8 mouse cellular contexts compared by ENCODE assay signal in genomic region chr7:70357516-70358019, GRCm38 (mm10). TPM values are rescaled to one million over a fixed set of nuclear protein-coding genes. Genes with fewer than 3 reads are reported as not detected.
DNase-seq lines count a peak whose midpoint lies in the region; ATAC-seq and TF ChIP-seq lines count a peak whose summit lies in the region.
"Had no signal": no experiment of that assay in that cellular context is flagged by ENCODE, and none has a peak within 500 bp of the region (broad histone marks: within the 10 kb centered on the region; RNA-seq: fewer than 3 reads in every experiment).

No protein-coding gene starts in this region.

- no peak for DNase-seq in lung, postnatal 10 days
- DNase-seq in thymus, postnatal 25 days, result no peak
- no peak for DNase-seq in layer of hippocampus, adult 18-20 months (ENCODE audit: low spot score in 2 of 2)

- peak overlapping the region; percentile 100 for H3K27ac ChIP-seq in lung, embryonic 15.5 days
- H3K27ac ChIP-seq in embryonic fibroblast, embryonic 13.5 days (ENCODE audit: insufficient read depth, low read length), result 0 out of 2 replicates have a peak overlapping the region, but pooled peaks have one; percentile 96
- no peak overlapping the region for H3K27ac ChIP-seq in intestine, embryonic 16.5 days (ENCODE audit: low read length)
- H3K27ac ChIP-seq in neural tube, embryonic 13.5 days (replicated peaks), result peak overlapping the region; percentile 100
- H3K27ac ChIP-seq: macrophage had no signal

- peak overlapping the region; percentile 99 for H3K9ac ChIP-seq in lung, embryonic 15.5 days
- peak overlapping the region; percentile 96 for H3K9ac ChIP-seq in intestine, embryonic 16.5 days (ENCODE audit: low read depth, low read length)
- peak overlapping the region; percentile 96 for H3K9ac ChIP-seq in neural tube, embryonic 13.5 days

- H3K9me3 ChIP-seq in lung, embryonic 15.5 days, result no peaks in the 10 kb centered on the region
- no peaks in the 10 kb centered on the region for H3K9me3 ChIP-seq in intestine, embryonic 16.5 days (ENCODE audit: control insufficient read depth, low read length)
- H3K9me3 ChIP-seq in neural tube, embryonic 13.5 days, result no peaks in the 10 kb centered on the region

- WGBS in lung, embryonic 15.5 days, result 2% methylated on average over 17 of the region's 17 CpGs
- WGBS in intestine, embryonic 16.5 days, result 15% methylated on average over 17 of the region's 17 CpGs
- WGBS in neural tube, embryonic 13.5 days, result 2% methylated on average over 17 of the region's 17 CpGs

- ATAC-seq in lung, embryonic 15.5 days (ENCODE audit: borderline replicate concordance, extremely low read depth, low FRiP score, low TSS enrichment), result no peak
- ATAC-seq in intestine, embryonic 16.5 days, result no peak
- ATAC-seq in neural tube, embryonic 13.5 days (ENCODE audit: low read depth), result no peak

- H3K27me3 ChIP-seq in lung, embryonic 15.5 days, result no peaks in the 10 kb centered on the region
- no peaks in the 10 kb centered on the region for H3K27me3 ChIP-seq in intestine, embryonic 16.5 days (replicated peaks; ENCODE audit: control insufficient read depth, insufficient read depth, low read length)
- no peaks in the 10 kb centered on the region for H3K27me3 ChIP-seq in neural tube, embryonic 13.5 days

- H3K4me2 ChIP-seq in lung, embryonic 15.5 days, result peak overlapping the region; percentile 70
- peak overlapping the region; percentile 87 for H3K4me2 ChIP-seq in intestine, embryonic 16.5 days (ENCODE audit: low read depth, low read length)
- peak overlapping the region; percentile 90 for H3K4me2 ChIP-seq in neural tube, embryonic 13.5 days

- H3K4me3 ChIP-seq in lung, embryonic 15.5 days, result peak overlapping the region; percentile 80
- peak overlapping the region; percentile 74 for H3K4me3 ChIP-seq in embryonic fibroblast, embryonic 13.5 days (ENCODE audit: insufficient read depth, low read length)
- H3K4me3 ChIP-seq in intestine, embryonic 16.5 days (ENCODE audit: low read length), result peak overlapping the region; percentile 79
- H3K4me3 ChIP-seq in neural tube, embryonic 13.5 days, result peak overlapping the region; percentile 92

- TF ChIP-seq POLR2A in embryonic fibroblast, embryonic 13.5 days (IDR thresholded peaks at IDR 0.05; ENCODE audit: low read depth, low read length), result no peak

- H3K4me1 ChIP-seq in lung, embryonic 15.5 days, result peaks cover 23% of the 10 kb centered on the region; the same call in 1 of the 2 replicates
- H3K4me1 ChIP-seq in embryonic fibroblast, embryonic 13.5 days (ENCODE audit: control insufficient read depth, insufficient read depth, low read length), result peaks cover 2% of the 10 kb centered on the region; the same call in 1 of the 2 replicates
- H3K4me1 ChIP-seq in intestine, embryonic 16.5 days (ENCODE audit: control insufficient read depth, insufficient read depth, low read length), result peaks cover 28% of the 10 kb centered on the region
- H3K4me1 ChIP-seq in neural tube, embryonic 13.5 days (replicated peaks), result peaks cover 52% of the 10 kb centered on the region

- H3K36me3 ChIP-seq in lung, embryonic 15.5 days, result peaks cover 14% of the 10 kb centered on the region; the same call in 1 of the 2 replicates
- no peaks in the 10 kb centered on the region for H3K36me3 ChIP-seq in intestine, embryonic 16.5 days (ENCODE audit: control insufficient read depth, insufficient read depth, low read length)
- peaks cover 19% of the 10 kb centered on the region; the same call in 1 of the 2 replicates for H3K36me3 ChIP-seq in neural tube, embryonic 13.5 days

- no peak for TF ChIP-seq CTCF in embryonic fibroblast, embryonic 13.5 days (IDR thresholded peaks at IDR 0.05; ENCODE audit: borderline replicate concordance, insufficient read depth, low read length)

RNA-seq across cellular contexts. Expression of gene Nr2f2, which starts 9.0 kb away (rescaled TPM):
- 107 and 108 TPM in 2 replicates for polyA plus RNA-seq in lung, embryonic 15.5 days (2015; fragmentation: Nextera tagmentation; extraction: Ambion mirVana)
- 47.0 and 54.4 TPM in 2 replicates for polyA plus RNA-seq in embryonic fibroblast, embryonic 13.5 days (2011; ENCODE audit: insufficient read length, low read depth, missing spikeins)
- polyA plus RNA-seq in intestine, embryonic 16.5 days (2015; fragmentation: Nextera tagmentation; extraction: Ambion mirVana), result 22.2 and 24.6 TPM in 2 replicates
- 85.5 and 87.8 TPM in 2 replicates for polyA plus RNA-seq in neural tube, embryonic 13.5 days (2015; fragmentation: Nextera tagmentation; extraction: Ambion mirVana)
- 10 to 100 TPM; 40.8 to 55.2 TPM for total RNA-seq in layer of hippocampus, adult 18-20 months (2021)
- polyA plus RNA-seq: macrophage had no signal
